ENCODE assay signal across 18 mouse cellular contexts in the genomic region with DNA sequence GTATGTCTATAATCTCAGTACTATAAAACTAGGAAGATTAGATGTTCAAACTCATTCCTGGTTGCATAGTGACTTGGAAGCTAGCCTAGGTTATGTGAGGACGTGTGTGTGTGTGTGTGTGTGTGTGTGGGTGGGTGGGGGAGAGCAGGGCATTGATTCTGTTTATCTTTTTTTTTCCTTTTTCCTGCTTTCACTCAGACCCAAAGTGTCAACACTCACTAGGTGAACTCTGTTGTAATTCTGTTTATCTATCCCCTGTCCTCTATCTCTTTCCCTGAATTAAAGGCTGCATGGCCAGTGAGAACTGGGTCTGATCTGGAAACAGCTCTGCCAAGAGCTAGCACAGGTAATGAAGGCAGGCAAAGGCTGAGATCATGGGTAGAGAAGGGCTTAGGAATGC. TPM values are rescaled to one million over a fixed set of nuclear protein-coding genes. Genes with fewer than 3 reads are reported as not detected.
DNase-seq lines count a peak whose midpoint lies in the region; ATAC-seq and TF ChIP-seq lines count a peak whose summit lies in the region.
"Had no signal": no experiment of that assay in that cellular context is flagged by ENCODE, and none has a peak within 500 bp of the region (broad histone marks: within the 10 kb centered on the region; RNA-seq: fewer than 3 reads in every experiment).

No protein-coding gene starts in this region.

- no peak overlapping the region for H3K4me2 ChIP-seq in liver, embryonic 12.5 days
- no peak overlapping the region for H3K4me2 ChIP-seq in liver, embryonic 16.5 days (ENCODE audit: low read depth, low read length)
- no peak overlapping the region for H3K4me2 ChIP-seq in liver, embryonic 11.5 days
- no peak overlapping the region for H3K4me2 ChIP-seq in liver, postnatal 0 days (ENCODE audit: low read depth, low read length)
- H3K4me2 ChIP-seq in midbrain, postnatal 0 days (ENCODE audit: low read depth, low read length, poor library complexity, severe bottlenecking): no peak overlapping the region
- H3K4me2 ChIP-seq: embryonic facial prominence, embryonic 12.5 days had no signal

- H3K9ac ChIP-seq in liver, adult 2 months (ENCODE audit: low read depth, low read length): no peak overlapping the region
- H3K9ac ChIP-seq in liver, embryonic 12.5 days: no peak overlapping the region
- H3K9ac ChIP-seq in liver, embryonic 16.5 days (ENCODE audit: low read depth, low read length): no peak overlapping the region
- H3K9ac ChIP-seq in liver, embryonic 11.5 days (ENCODE audit: low read depth, low read length): no peak overlapping the region
- no peak overlapping the region for H3K9ac ChIP-seq in liver, postnatal 0 days (replicated peaks)
- H3K9ac ChIP-seq in midbrain, postnatal 0 days (replicated peaks; ENCODE audit: low read length, poor library complexity, severe bottlenecking): no peak overlapping the region
- H3K9ac ChIP-seq: embryonic facial prominence, embryonic 12.5 days had no signal

- no peak for ATAC-seq in liver, embryonic 12.5 days
- peak; percentile 58 for ATAC-seq in liver, embryonic 16.5 days (ENCODE audit: low read depth)
- no peak for ATAC-seq in liver, embryonic 11.5 days (replicated peaks; ENCODE audit: low FRiP score)
- peak; percentile 64 for ATAC-seq in liver, postnatal 0 days
- ATAC-seq in midbrain, postnatal 0 days (ENCODE audit: low FRiP score): no peak
- ATAC-seq: activated CD4-positive, CD25-positive, alpha-beta regulatory T cell, adult 4 months; CD4-positive, CD25-positive, alpha-beta regulatory T cell, adult 4 months; forebrain, embryonic 14.5 days; forebrain, embryonic 16.5 days; Patski had no signal

- TF ChIP-seq CTCF in liver, adult 2 months (IDR thresholded peaks at IDR 0.05; ENCODE audit: low read depth, low read length): no peak
- no peak for TF ChIP-seq CTCF in liver, postnatal 0 days (IDR thresholded peaks at IDR 0.05; ENCODE audit: low read depth)
- TF ChIP-seq CTCF in small intestine, adult 2 months (IDR thresholded peaks at IDR 0.05; ENCODE audit: extremely low read depth, insufficient read length, insufficient replicate concordance, low read depth, low read length): no peak
- no peak for TF ChIP-seq CTCF in midbrain, postnatal 0 days (IDR thresholded peaks at IDR 0.05)

- H3K27me3 ChIP-seq in liver, adult 2 months (ENCODE audit: control insufficient read depth, insufficient read depth, low read length): no peaks in the 10 kb centered on the region
- H3K27me3 ChIP-seq in liver, embryonic 12.5 days (replicated peaks): peaks cover 95% of the 10 kb centered on the region
- H3K27me3 ChIP-seq in liver, embryonic 16.5 days (ENCODE audit: control insufficient read depth, insufficient read depth, low read depth, low read length): peaks cover 6% of the 10 kb centered on the region
- H3K27me3 ChIP-seq in liver, embryonic 11.5 days (replicated peaks; ENCODE audit: control insufficient read depth, insufficient read depth, low read length): peaks cover 57% of the 10 kb centered on the region
- no peaks in the 10 kb centered on the region for H3K27me3 ChIP-seq in liver, postnatal 0 days (ENCODE audit: insufficient read depth, low read length)
- H3K27me3 ChIP-seq in small intestine, adult 2 months (ENCODE audit: control insufficient read depth, insufficient read depth, low read length): no peaks in the 10 kb centered on the region
- 0 out of 2 replicates have a peak, but pooled peaks cover 1% of the 10 kb centered on the region for H3K27me3 ChIP-seq in midbrain, postnatal 0 days (ENCODE audit: insufficient read depth, low read length)
- H3K27me3 ChIP-seq: Patski had no signal

- peak; percentile 92 for DNase-seq in liver, adult 2 months (ENCODE audit: extremely low read depth, low read depth, low spot score)
- no peak for DNase-seq in liver, embryonic 11.5 days (ENCODE audit: low spot score)
- peak; percentile 52 for DNase-seq in liver, postnatal 0 days
- DNase-seq in heart, postnatal 25 days (ENCODE audit: low spot score): no peak
- no peak for DNase-seq in midbrain, postnatal 0 days (ENCODE audit: low spot score)
- DNase-seq: adrenal gland, adult 8-10 months; B cell, adult 2 months had no signal

- peaks cover 24% of the 10 kb centered on the region for H3K4me1 ChIP-seq in liver, adult 2 months (ENCODE audit: control insufficient read depth, insufficient read depth, low read length)
- peaks cover 28% of the 10 kb centered on the region for H3K4me1 ChIP-seq in liver, embryonic 12.5 days
- H3K4me1 ChIP-seq in liver, embryonic 16.5 days (ENCODE audit: control insufficient read depth, low read depth, low read length): peaks cover 14% of the 10 kb centered on the region
- H3K4me1 ChIP-seq in liver, embryonic 11.5 days (replicated peaks; ENCODE audit: control insufficient read depth, insufficient read depth, low read length): peaks cover 33% of the 10 kb centered on the region
- H3K4me1 ChIP-seq in liver, postnatal 0 days (ENCODE audit: insufficient read depth): peaks cover 34% of the 10 kb centered on the region
- peaks cover 45% of the 10 kb centered on the region for H3K4me1 ChIP-seq in small intestine, adult 2 months (ENCODE audit: control insufficient read depth, insufficient read depth, insufficient read length, low read length)
- peaks cover 6% of the 10 kb centered on the region; the same call in 1 of the 2 replicates for H3K4me1 ChIP-seq in midbrain, postnatal 0 days (ENCODE audit: insufficient read depth, low read length)

- H3K9me3 ChIP-seq in liver, embryonic 12.5 days (replicated peaks): no peaks in the 10 kb centered on the region
- H3K9me3 ChIP-seq in liver, embryonic 16.5 days (replicated peaks; ENCODE audit: control insufficient read depth, low read length): no peaks in the 10 kb centered on the region
- H3K9me3 ChIP-seq in liver, embryonic 11.5 days (ENCODE audit: control insufficient read depth, low read length): no peaks in the 10 kb centered on the region
- H3K9me3 ChIP-seq in liver, postnatal 0 days (ENCODE audit: low read length): no peaks in the 10 kb centered on the region
- no peaks in the 10 kb centered on the region for H3K9me3 ChIP-seq in midbrain, postnatal 0 days (ENCODE audit: low read length)
- H3K9me3 ChIP-seq: embryonic facial prominence, embryonic 10.5 days; embryonic facial prominence, embryonic 12.5 days; G1E had no signal

- intact Hi-C loops in heart, postnatal 25 days (cut with DNase I): no loop called here

- no peak overlapping the region for H3K4me3 ChIP-seq in liver, adult 2 months (ENCODE audit: insufficient read depth, low read depth, low read length)
- no peak overlapping the region for H3K4me3 ChIP-seq in liver, embryonic 12.5 days
- H3K4me3 ChIP-seq in liver, embryonic 16.5 days (ENCODE audit: low read depth, low read length): no peak overlapping the region
- H3K4me3 ChIP-seq in liver, embryonic 11.5 days (ENCODE audit: low read depth, low read length): no peak overlapping the region
- no peak overlapping the region for H3K4me3 ChIP-seq in liver, postnatal 0 days (ENCODE audit: low read depth, low read length)
- H3K4me3 ChIP-seq in small intestine, adult 2 months (ENCODE audit: low read depth, low read length): no peak overlapping the region
- no peak overlapping the region for H3K4me3 ChIP-seq in midbrain, postnatal 0 days (ENCODE audit: low read depth, low read length)
- H3K4me3 ChIP-seq: embryonic facial prominence, embryonic 10.5 days; embryonic facial prominence, embryonic 12.5 days had no signal

- H3K79me2 ChIP-seq in liver, adult 2 months (ENCODE audit: control insufficient read depth, insufficient read depth, low read length): no peaks in the 10 kb centered on the region

- no peak for TF ChIP-seq POLR2A in liver, adult 2 months (IDR thresholded peaks at IDR 0.05; ENCODE audit: extremely low read depth, insufficient read depth, low read length)
- TF ChIP-seq POLR2A in small intestine, adult 2 months (IDR thresholded peaks at IDR 0.05; ENCODE audit: low read depth, low read length): no peak

- 10% methylated on average over 1 of the region's 1 CpGs for WGBS in liver, adult 2 months
- WGBS in liver, embryonic 12.5 days (ENCODE audit: insufficient replicate concordance): 5% methylated on average over 1 of the region's 1 CpGs
- WGBS in liver, embryonic 16.5 days (ENCODE audit: insufficient replicate concordance): 14% methylated on average over 1 of the region's 1 CpGs
- 45% methylated on average over 1 of the region's 1 CpGs for WGBS in liver, embryonic 11.5 days
- WGBS in liver, postnatal 0 days (ENCODE audit: insufficient replicate concordance): 23% methylated on average over 1 of the region's 1 CpGs
- WGBS in small intestine, adult 2 months: 21% methylated on average over 1 of the region's 1 CpGs
- 76% methylated on average over 1 of the region's 1 CpGs for WGBS in midbrain, postnatal 0 days

- peak; percentile 46; the same call in 1 of the 2 replicates for TF ChIP-seq EP300 in liver, postnatal 0 days (IDR thresholded peaks at IDR 0.05; ENCODE audit: low read depth)

- H3K27ac ChIP-seq in liver, adult 2 months (replicated peaks; ENCODE audit: insufficient read depth, low read depth, low read length): no peak overlapping the region
- no peak overlapping the region for H3K27ac ChIP-seq in liver, embryonic 12.5 days
- no peak overlapping the region for H3K27ac ChIP-seq in liver, embryonic 16.5 days (ENCODE audit: low read length)
- no peak overlapping the region for H3K27ac ChIP-seq in liver, embryonic 11.5 days (ENCODE audit: low read depth, low read length)
- H3K27ac ChIP-seq in liver, postnatal 0 days (ENCODE audit: low read depth): peak overlapping the region; percentile 63
- H3K27ac ChIP-seq in small intestine, adult 2 months (ENCODE audit: insufficient read depth, low read depth, low read length): peak overlapping the region; percentile 40; the same call in 1 of the 2 replicates
- no peak overlapping the region for H3K27ac ChIP-seq in midbrain, postnatal 0 days (ENCODE audit: low read depth, low read length)
- H3K27ac ChIP-seq: embryonic facial prominence, embryonic 10.5 days; embryonic facial prominence, embryonic 12.5 days had no signal

- H3K36me3 ChIP-seq in liver, adult 2 months (ENCODE audit: control insufficient read depth, insufficient read depth, low read length): no peaks in the 10 kb centered on the region
- no peaks in the 10 kb centered on the region for H3K36me3 ChIP-seq in liver, embryonic 12.5 days
- no peaks in the 10 kb centered on the region for H3K36me3 ChIP-seq in liver, embryonic 16.5 days (ENCODE audit: control insufficient read depth, insufficient read depth)
- H3K36me3 ChIP-seq in liver, embryonic 11.5 days (ENCODE audit: control insufficient read depth, insufficient read depth, low read length): no peaks in the 10 kb centered on the region
- no peaks in the 10 kb centered on the region for H3K36me3 ChIP-seq in liver, postnatal 0 days (replicated peaks; ENCODE audit: insufficient read depth, low read length)
- H3K36me3 ChIP-seq in small intestine, adult 2 months (ENCODE audit: control insufficient read depth, insufficient read depth, low read length): no peaks in the 10 kb centered on the region
- H3K36me3 ChIP-seq in midbrain, postnatal 0 days (ENCODE audit: insufficient read depth, low read length): no peaks in the 10 kb centered on the region
- H3K36me3 ChIP-seq: embryonic facial prominence, embryonic 10.5 days; embryonic facial prominence, embryonic 12.5 days; G1E had no signal

RNA-seq across cellular contexts. Expression of gene Tle3, which starts 50.9 kb away (rescaled TPM):
- 2.4 and 2.9 TPM in 2 replicates for total RNA-seq in liver, adult 2 months (2014; rRNA removed)
- polyA plus RNA-seq in liver, adult 2 months (2012; rRNA removed): 9.7 and 14.8 TPM in 2 replicates
- polyA plus RNA-seq in liver, embryonic 12.5 days (2016; fragmentation: Nextera tagmentation; extraction: Ambion mirVana): 7.7 and 8.2 TPM in 2 replicates
- polyA plus RNA-seq in liver, embryonic 16.5 days (2015; fragmentation: Nextera tagmentation; extraction: Ambion mirVana): 3.0 and 3.6 TPM in 2 replicates
- polyA plus RNA-seq in liver, embryonic 11.5 days (2014; fragmentation: Nextera tagmentation; extraction: Ambion mirVana): 15.0 and 15.8 TPM in 2 replicates
- 3.2 and 3.6 TPM in 2 replicates for polyA plus RNA-seq in liver, postnatal 0 days (2015; fragmentation: Nextera tagmentation; extraction: Ambion mirVana)
- 37.4 and 136 TPM in 2 replicates for polyA plus RNA-seq in small intestine, adult 2 months (2012; rRNA removed)
- total RNA-seq in heart, postnatal 25 days (2021): 10 to 100 TPM; 15.5 to 17.4 TPM
- 82.2 and 94.9 TPM in 2 replicates for total RNA-seq in midbrain, postnatal 0 days (2014; rRNA removed)
- polyA plus RNA-seq in midbrain, postnatal 0 days (2015; fragmentation: Nextera tagmentation; extraction: Ambion mirVana): 20.2 and 21.8 TPM in 2 replicates

Comparison
In these comparisons a context has a peak if more than half of its experiments do, and no peak if none do; other contexts are left out.
1. DNase-seq: peak in liver, adult 2 months (single experiment) and liver, postnatal 0 days (single experiment); none in liver, embryonic 11.5 days (single experiment), heart, postnatal 25 days (single experiment) and midbrain, postnatal 0 days (single experiment).
2. H3K27ac ChIP-seq: peak in liver, postnatal 0 days (single experiment) and small intestine, adult 2 months (single experiment); none in liver, adult 2 months (single experiment), liver, embryonic 12.5 days (single experiment), liver, embryonic 16.5 days (single experiment), liver, embryonic 11.5 days (single experiment) and midbrain, postnatal 0 days (single experiment).
3. ATAC-seq: peak in liver, embryonic 16.5 days (single experiment) and liver, postnatal 0 days (single experiment); none in liver, embryonic 12.5 days (single experiment), liver, embryonic 11.5 days (single experiment) and midbrain, postnatal 0 days (single experiment).